Mouse (Mus musculus): ENCODE measurements around the gene Cldn14. TPM values are rescaled to one million over a fixed set of nuclear protein-coding genes. Genes with fewer than 3 reads are reported as not detected.
"Not testable (repeated sequence)": the region's sequence is repeated elsewhere in the genome, so short reads cannot be mapped to it uniquely, and the experiment has no call there.

Gene Cldn14
- polyA plus RNA-seq, 1 experiment from 2014 or later: 0.14 TPM

DNA sequence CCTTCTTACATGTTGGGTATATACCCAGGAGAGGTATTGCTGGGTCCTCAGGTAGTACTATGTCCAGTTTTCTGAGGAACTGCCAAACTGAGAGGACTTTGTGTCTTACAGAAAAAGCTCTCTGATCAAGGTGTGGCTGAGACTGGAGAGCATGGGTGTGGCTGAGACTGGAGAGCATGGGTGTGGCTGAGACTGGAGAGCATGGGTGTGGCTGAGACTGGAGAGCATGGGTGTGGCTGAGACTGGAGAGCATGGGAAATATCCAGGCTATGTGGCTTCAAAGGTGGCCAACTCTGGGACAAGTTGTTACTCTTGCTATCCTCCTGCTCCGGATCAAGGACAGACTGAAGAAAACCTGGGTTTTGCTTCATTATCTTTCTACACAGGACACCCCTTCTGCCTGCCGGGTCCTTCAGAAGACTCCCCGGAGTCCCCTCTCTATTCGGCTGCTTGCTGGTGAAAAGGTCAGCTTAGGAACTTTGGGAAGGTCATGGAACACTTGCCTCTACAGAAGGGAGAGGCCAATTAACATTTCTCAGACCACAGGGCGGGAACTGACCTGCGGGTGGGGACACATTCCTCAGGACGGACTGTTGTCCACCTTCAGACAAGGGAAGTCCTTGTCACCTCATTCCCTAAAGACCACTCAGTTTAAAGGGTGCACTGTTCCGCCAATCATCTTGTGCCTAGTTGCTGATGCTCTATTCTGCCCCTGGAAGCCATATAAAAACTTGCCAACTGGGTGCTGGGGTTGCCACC lies 4.9 kb upstream of the Cldn14 start:
- ATAC-seq (ENCODE audit: low read depth); H3K36me3 ChIP-seq (ENCODE audit: control insufficient read depth, insufficient read depth, low read length); H3K9me3 ChIP-seq (ENCODE audit: control insufficient read depth, low read length); H3K27me3 ChIP-seq (replicated peaks; ENCODE audit: control insufficient read depth, insufficient read depth, low read length); H3K9ac ChIP-seq (ENCODE audit: low read depth, low read length); H3K27ac ChIP-seq (replicated peaks; ENCODE audit: low read depth, low read length); DNase-seq (ENCODE audit: low spot score); H3K4me2 ChIP-seq (ENCODE audit: low read depth, low read length); H3K4me3 ChIP-seq (ENCODE audit: low read depth, low read length); H3K4me1 ChIP-seq (ENCODE audit: control insufficient read depth, insufficient read depth, low read length): not testable (repeated sequence)
- 62% methylated on average over 8 of the region's 8 CpGs for WGBS

DNA sequence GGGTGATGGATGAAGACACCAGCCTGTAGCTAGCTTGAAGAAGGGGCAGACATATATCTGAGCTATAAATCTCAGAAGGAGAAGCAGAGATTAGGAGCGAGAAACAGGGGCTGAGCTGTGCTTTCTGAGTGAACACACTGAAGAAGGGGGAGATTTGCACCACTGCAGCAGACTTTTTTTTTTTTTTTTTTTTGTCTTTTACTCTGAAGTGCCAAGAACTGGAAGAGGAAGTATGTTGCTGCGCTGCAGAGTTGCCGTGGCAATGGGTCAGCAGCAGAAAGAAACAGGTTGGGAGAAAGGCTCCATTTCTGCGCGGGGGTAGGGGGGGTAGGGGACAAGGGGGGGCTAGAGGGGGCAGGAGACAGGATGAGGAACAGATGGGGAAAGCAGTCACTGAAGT lies 2.6 kb upstream of the Cldn14 start:
- Histone ChIP-seq H3K4me3 (ENCODE audit: low read depth, low read length) (no peak overlapping the region), H3K4me2 (ENCODE audit: low read depth, low read length) (no peak overlapping the region), H3K9me3 (ENCODE audit: control insufficient read depth, low read length) (no peaks in the 10 kb centered on the region), H3K27ac (replicated peaks; ENCODE audit: low read depth, low read length) (no peak overlapping the region), H3K36me3 (ENCODE audit: control insufficient read depth, insufficient read depth, low read length) (no peaks in the 10 kb centered on the region), H3K4me1 (ENCODE audit: control insufficient read depth, insufficient read depth, low read length) (0 out of 2 replicates have a peak, but pooled peaks cover 4% of the 10 kb centered on the region), H3K9ac (ENCODE audit: low read depth, low read length) (no peak overlapping the region), H3K27me3 (replicated peaks; ENCODE audit: control insufficient read depth, insufficient read depth, low read length) (no peaks in the 10 kb centered on the region)
- 13% methylated on average over 5 of the region's 5 CpGs for WGBS
- no peak for ATAC-seq (ENCODE audit: low read depth)
- no peak for DNase-seq (ENCODE audit: low spot score)

DNA sequence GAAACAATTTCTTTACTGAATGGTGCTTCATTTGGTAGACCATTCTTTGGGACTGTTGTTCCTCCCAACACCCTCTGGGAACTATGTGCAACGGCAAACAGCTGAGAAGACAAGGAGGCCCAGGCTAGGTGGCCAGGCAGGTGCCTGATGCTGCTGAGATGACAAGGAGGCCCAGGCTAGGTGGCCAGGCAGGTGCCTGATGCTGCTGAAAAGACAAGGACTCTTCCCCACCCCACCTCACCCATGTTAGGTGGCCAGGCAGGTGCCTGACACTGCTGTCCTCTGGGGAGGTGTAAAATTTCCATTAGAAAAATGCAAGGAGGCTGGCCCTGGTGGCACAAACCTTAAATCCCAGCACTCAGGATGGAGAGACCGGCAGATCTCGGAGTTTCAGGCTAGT lies 2.0 kb upstream of the Cldn14 start:
- Histone ChIP-seq H3K4me3 (ENCODE audit: low read depth, low read length) (no peak overlapping the region), H3K36me3 (ENCODE audit: control insufficient read depth, insufficient read depth, low read length) (no peaks in the 10 kb centered on the region), H3K27me3 (replicated peaks; ENCODE audit: control insufficient read depth, insufficient read depth, low read length) (no peaks in the 10 kb centered on the region), H3K4me1 (ENCODE audit: control insufficient read depth, insufficient read depth, low read length) (0 out of 2 replicates have a peak, but pooled peaks cover 4% of the 10 kb centered on the region), H3K9me3 (ENCODE audit: control insufficient read depth, low read length) (no peaks in the 10 kb centered on the region), H3K27ac (replicated peaks; ENCODE audit: low read depth, low read length) (no peak overlapping the region), H3K4me2 (ENCODE audit: low read depth, low read length) (no peak overlapping the region), H3K9ac (ENCODE audit: low read depth, low read length) (no peak overlapping the region)
- WGBS: 63% methylated on average over 3 of the region's 3 CpGs
- DNase-seq (ENCODE audit: low spot score): no peak
- ATAC-seq (ENCODE audit: low read depth): no peak

DNA sequence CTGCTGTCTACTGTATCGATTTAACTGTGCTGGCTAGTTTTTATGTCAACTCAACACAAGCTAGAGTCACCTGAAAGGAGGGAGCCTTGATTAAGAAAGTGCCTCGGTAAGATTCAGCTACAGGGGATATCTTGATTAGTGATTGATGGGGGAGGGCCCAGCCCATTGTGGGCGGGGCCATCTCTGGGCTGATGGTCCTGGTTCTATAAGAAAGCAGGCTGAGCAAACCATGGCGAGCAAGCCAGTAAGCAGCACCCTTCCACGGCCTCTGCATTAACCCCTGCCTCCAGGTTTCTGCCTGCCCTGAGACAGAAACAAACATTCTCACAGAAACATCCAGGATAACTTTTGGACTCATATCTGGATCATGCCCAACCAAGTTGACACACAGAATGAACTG lies 1.5 kb upstream of the Cldn14 start:
- whole genome bisulfite sequencing: 75% methylated on average over 5 of the region's 5 CpGs
- DNase-seq (ENCODE audit: low spot score) (no peak), ATAC-seq (ENCODE audit: low read depth) (no peak)
- Histone ChIP-seq H3K9me3 (ENCODE audit: control insufficient read depth, low read length) (no peaks in the 10 kb centered on the region), H3K27me3 (replicated peaks; ENCODE audit: control insufficient read depth, insufficient read depth, low read length) (no peaks in the 10 kb centered on the region), H3K4me3 (ENCODE audit: low read depth, low read length) (no peak overlapping the region), H3K4me1 (ENCODE audit: control insufficient read depth, insufficient read depth, low read length) (0 out of 2 replicates have a peak, but pooled peaks cover 4% of the 10 kb centered on the region), H3K9ac (ENCODE audit: low read depth, low read length) (no peak overlapping the region), H3K4me2 (ENCODE audit: low read depth, low read length) (no peak overlapping the region), H3K36me3 (ENCODE audit: control insufficient read depth, insufficient read depth, low read length) (no peaks in the 10 kb centered on the region), H3K27ac (replicated peaks; ENCODE audit: low read depth, low read length) (no peak overlapping the region)

DNA sequence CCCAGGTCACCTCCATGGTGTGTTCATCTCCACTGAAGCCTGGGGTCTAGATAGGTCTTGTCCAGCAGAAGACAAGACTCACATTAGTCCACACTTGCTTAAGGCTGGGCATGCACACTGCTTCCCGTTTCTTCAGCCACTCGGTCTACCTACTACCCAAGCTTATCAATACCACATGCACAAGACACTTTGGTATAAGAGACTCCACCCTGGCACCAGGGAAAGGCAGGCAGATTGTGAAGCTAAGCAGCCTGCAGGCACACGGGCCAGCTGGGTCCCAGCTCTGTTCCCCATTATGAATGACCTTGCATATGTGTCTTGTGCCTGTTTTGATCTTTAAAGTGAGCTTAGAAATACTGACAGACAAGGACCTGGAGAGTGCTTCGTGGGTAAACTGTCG lies 719 bp upstream of the Cldn14 start:
- H3K27ac ChIP-seq (replicated peaks; ENCODE audit: low read depth, low read length): no peak overlapping the region
- H3K4me2 ChIP-seq (ENCODE audit: low read depth, low read length): no peak overlapping the region
- 49% methylated on average over 5 of the region's 5 CpGs for WGBS
- no peak overlapping the region for H3K9ac ChIP-seq (ENCODE audit: low read depth, low read length)
- H3K36me3 ChIP-seq (ENCODE audit: control insufficient read depth, insufficient read depth, low read length): no peaks in the 10 kb centered on the region
- 0 out of 2 replicates have a peak, but pooled peaks cover 4% of the 10 kb centered on the region for H3K4me1 ChIP-seq (ENCODE audit: control insufficient read depth, insufficient read depth, low read length)
- H3K4me3 ChIP-seq (ENCODE audit: low read depth, low read length): no peak overlapping the region
- no peaks in the 10 kb centered on the region for H3K9me3 ChIP-seq (ENCODE audit: control insufficient read depth, low read length)
- H3K27me3 ChIP-seq (replicated peaks; ENCODE audit: control insufficient read depth, insufficient read depth, low read length): no peaks in the 10 kb centered on the region
- ATAC-seq (ENCODE audit: low read depth) (no peak), DNase-seq (ENCODE audit: low spot score) (no peak)

DNA sequence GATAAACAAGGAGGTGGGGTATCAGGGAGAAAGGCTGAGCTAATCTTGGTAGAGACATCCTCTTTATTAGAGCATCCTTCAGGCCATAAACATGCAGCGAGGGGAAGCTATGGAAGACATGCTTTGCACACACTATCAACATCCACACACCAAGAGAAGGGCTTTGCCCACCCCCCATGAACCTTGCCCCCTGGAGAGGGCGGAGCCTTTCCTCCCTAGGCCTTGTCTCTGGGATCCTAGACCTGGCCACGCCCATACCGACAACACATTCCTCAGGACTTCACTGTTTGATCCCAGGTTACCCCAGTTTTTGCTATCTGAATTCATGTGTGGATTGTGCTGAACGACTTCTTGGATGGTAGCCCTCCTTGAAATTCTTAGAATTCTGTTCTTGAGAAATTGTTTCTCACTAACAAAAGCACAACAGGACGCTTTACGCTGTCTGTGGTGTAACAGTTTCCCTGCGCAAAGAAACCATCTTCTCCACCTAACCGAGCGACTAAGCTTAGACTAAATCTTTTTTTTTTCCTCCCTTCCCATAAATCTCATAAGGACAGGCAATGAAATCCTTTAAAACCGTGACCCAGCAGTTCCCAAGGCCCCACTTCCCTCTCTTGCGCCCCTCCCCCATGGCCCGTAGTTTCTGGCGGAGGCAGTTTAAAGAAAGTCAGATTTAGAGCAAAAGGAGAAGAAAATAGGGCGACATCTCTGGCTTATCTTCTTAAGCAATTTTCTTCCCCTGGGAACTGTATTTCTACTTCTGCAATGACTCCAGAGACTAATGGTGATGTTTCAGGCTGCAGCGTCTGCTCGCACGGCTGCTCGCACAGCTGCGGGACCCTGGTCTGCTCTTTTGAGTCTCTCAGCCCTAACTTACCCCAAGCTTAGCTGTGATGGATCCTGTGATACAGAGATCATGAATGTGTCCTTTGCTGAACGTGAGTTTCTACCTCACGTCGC lies 1.7 kb downstream of the Cldn14 start:
- no peak overlapping the region for H3K4me3 ChIP-seq (ENCODE audit: low read depth, low read length)
- H3K4me2 ChIP-seq (ENCODE audit: low read depth, low read length): no peak overlapping the region
- H3K9me3 ChIP-seq (ENCODE audit: control insufficient read depth, low read length): no peaks in the 10 kb centered on the region
- H3K27ac ChIP-seq (replicated peaks; ENCODE audit: low read depth, low read length): no peak overlapping the region
- H3K9ac ChIP-seq (ENCODE audit: low read depth, low read length): no peak overlapping the region
- ATAC-seq (ENCODE audit: low read depth): no peak
- 59% methylated on average over 23 of the region's 23 CpGs for WGBS
- H3K27me3 ChIP-seq (replicated peaks; ENCODE audit: control insufficient read depth, insufficient read depth, low read length): no peaks in the 10 kb centered on the region
- 0 out of 2 replicates have a peak, but pooled peaks cover 4% of the 10 kb centered on the region for H3K4me1 ChIP-seq (ENCODE audit: control insufficient read depth, insufficient read depth, low read length)
- no peak for DNase-seq (ENCODE audit: low spot score)
- no peaks in the 10 kb centered on the region for H3K36me3 ChIP-seq (ENCODE audit: control insufficient read depth, insufficient read depth, low read length)

DNA sequence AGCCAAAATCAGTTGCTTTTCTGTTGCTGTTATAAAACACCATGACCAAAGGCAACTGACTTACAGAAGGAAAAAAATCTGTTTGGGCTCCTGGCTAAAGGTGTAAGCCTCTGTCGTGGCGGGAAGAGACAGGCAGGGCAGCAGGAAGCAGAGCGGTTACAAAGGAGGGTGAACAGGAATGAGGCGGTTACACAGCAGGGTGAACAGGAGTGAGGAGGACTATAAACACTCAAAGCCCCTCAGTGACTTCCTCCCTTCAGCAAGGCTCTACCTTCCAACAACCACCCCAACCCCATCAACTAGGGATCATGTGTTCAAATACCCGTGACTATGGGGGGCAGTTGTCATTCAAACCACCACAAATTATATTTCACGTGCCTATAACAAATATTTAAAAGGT lies 5.2 kb downstream of the Cldn14 start:
- Histone ChIP-seq H3K27ac (replicated peaks; ENCODE audit: low read depth, low read length) (no peak overlapping the region), H3K9me3 (ENCODE audit: control insufficient read depth, low read length) (no peaks in the 10 kb centered on the region), H3K4me1 (ENCODE audit: control insufficient read depth, insufficient read depth, low read length) (0 out of 2 replicates have a peak, but pooled peaks cover 4% of the 10 kb centered on the region), H3K36me3 (ENCODE audit: control insufficient read depth, insufficient read depth, low read length) (no peaks in the 10 kb centered on the region), H3K4me2 (ENCODE audit: low read depth, low read length) (no peak overlapping the region), H3K27me3 (replicated peaks; ENCODE audit: control insufficient read depth, insufficient read depth, low read length) (no peaks in the 10 kb centered on the region), H3K4me3 (ENCODE audit: low read depth, low read length) (no peak overlapping the region), H3K9ac (ENCODE audit: low read depth, low read length) (no peak overlapping the region)
- no peak for ATAC-seq (ENCODE audit: low read depth)
- DNase-seq (ENCODE audit: low spot score): no peak
- WGBS: 78% methylated on average over 6 of the region's 6 CpGs

DNA sequence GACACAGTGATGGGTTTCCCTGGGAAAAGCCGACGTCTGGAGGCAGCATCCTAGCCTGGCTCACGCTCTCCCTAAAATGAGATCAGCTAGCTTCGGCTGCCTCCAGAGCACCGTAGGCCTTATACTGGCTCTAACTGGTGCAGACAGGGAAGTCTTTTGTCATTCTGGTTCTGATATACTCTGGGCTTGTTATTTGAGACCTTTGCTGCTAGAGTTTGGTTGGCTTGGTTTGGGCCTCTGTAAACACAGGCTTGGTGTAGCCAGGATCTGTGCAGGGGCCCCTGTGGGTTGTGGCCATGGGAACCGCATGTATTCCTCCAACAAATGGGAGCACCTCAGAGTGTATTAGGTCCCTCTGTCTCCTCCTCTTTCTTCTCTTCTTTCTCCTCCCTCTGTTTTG lies 7.3 kb downstream of the Cldn14 start:
- 66% methylated on average over 6 of the region's 6 CpGs for WGBS
- ATAC-seq (ENCODE audit: low read depth) (no peak), DNase-seq (ENCODE audit: low spot score) (no peak)
- no peaks in the 10 kb centered on the region for H3K27me3 ChIP-seq (replicated peaks; ENCODE audit: control insufficient read depth, insufficient read depth, low read length)
- no peak overlapping the region for H3K4me3 ChIP-seq (ENCODE audit: low read depth, low read length)
- no peak overlapping the region for H3K4me2 ChIP-seq (ENCODE audit: low read depth, low read length)
- H3K9ac ChIP-seq (ENCODE audit: low read depth, low read length): no peak overlapping the region
- no peak overlapping the region for H3K27ac ChIP-seq (replicated peaks; ENCODE audit: low read depth, low read length)
- no peaks in the 10 kb centered on the region for H3K4me1 ChIP-seq (ENCODE audit: control insufficient read depth, insufficient read depth, low read length)
- H3K36me3 ChIP-seq (ENCODE audit: control insufficient read depth, insufficient read depth, low read length): no peaks in the 10 kb centered on the region
- no peaks in the 10 kb centered on the region for H3K9me3 ChIP-seq (ENCODE audit: control insufficient read depth, low read length)
